ENCODE assay signal across 22 mouse cellular contexts in the genomic region with DNA sequence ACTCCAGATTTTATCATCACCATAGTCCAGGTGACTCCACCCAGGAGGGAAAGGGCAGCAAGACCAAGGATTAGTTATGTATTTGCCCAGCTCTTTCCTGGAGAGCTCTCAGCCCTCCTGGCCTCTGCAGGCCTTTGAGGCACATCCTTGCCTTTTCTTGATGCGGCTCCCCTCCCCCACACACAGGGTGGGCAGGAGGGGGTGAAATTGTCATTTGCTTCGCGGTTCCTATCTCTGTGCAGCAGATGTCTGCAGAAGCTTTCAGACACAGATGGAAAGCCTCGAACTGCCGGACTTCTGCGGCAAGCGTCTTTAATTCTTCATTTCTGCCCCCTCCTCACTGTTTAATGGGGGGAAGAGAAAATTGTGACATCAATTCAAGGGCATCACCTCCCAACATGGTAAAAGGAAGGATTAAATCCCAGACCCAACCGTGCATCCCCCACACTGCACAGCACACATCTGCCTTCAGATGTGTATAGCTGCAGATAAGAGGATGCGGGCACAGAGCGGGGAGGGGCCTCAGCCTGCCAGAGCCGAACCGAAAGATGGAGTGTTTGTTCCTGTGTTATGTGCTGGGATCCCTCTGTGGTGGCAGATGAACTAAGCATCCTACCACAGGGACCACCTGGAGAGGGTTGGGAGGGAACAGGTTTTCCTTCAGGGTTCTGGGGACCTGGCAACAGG.
DNase-seq lines count a peak whose midpoint lies in the region; ATAC-seq and TF ChIP-seq lines count a peak whose summit lies in the region.
"Had no signal": no experiment of that assay in that cellular context is flagged by ENCODE, and none has a peak within 500 bp of the region (broad histone marks: within the 10 kb centered on the region; RNA-seq: fewer than 3 reads in every experiment).

No protein-coding gene starts in this region.

- no peaks in the 10 kb centered on the region for H3K36me3 ChIP-seq in forebrain, embryonic 13.5 days (ENCODE audit: poor library complexity, severe bottlenecking)
- H3K36me3 ChIP-seq in forebrain, embryonic 15.5 days, result no peaks in the 10 kb centered on the region
- H3K36me3 ChIP-seq in midbrain, embryonic 11.5 days (ENCODE audit: control insufficient read depth, insufficient read depth, low read length), result no peaks in the 10 kb centered on the region
- H3K36me3 ChIP-seq in midbrain, embryonic 15.5 days (replicated peaks), result no peaks in the 10 kb centered on the region
- H3K36me3 ChIP-seq: embryonic facial prominence, embryonic 12.5 days; forebrain, embryonic 12.5 days; heart, embryonic 13.5 days had no signal

- DNase-seq in brain, embryonic 14.5 days (ENCODE audit: low read depth), result peak; percentile 56
- no peak for DNase-seq in midbrain, embryonic 11.5 days (ENCODE audit: low spot score, missing footprints)
- no peak for DNase-seq in adrenal gland, adult (ENCODE audit: inconsistent age in 2 of 2, low spot score in 1 of 2)
- DNase-seq in left cerebral cortex, adult 8-10 months (ENCODE audit: low spot score in 2 of 2), result no peak
- DNase-seq: adrenal gland, adult 2 months; adrenal gland, postnatal 25 days; cerebellum, adult 2 months; cerebellum, postnatal 10 days; gastrocnemius, postnatal 36 days; heart, adult 11 months; heart, postnatal 4 days had no signal

- 69% methylated on average over 12 of the region's 12 CpGs for WGBS in forebrain, embryonic 13.5 days
- 68% methylated on average over 12 of the region's 12 CpGs for WGBS in forebrain, embryonic 15.5 days
- 73% methylated on average over 12 of the region's 12 CpGs for WGBS in midbrain, embryonic 11.5 days
- 49% methylated on average over 12 of the region's 12 CpGs for WGBS in midbrain, embryonic 15.5 days

- no peak overlapping the region for H3K4me3 ChIP-seq in forebrain, embryonic 13.5 days
- no peak overlapping the region for H3K4me3 ChIP-seq in forebrain, embryonic 15.5 days
- H3K4me3 ChIP-seq in midbrain, embryonic 11.5 days (ENCODE audit: low read depth, low read length), result no peak overlapping the region
- no peak overlapping the region for H3K4me3 ChIP-seq in midbrain, embryonic 15.5 days
- H3K4me3 ChIP-seq: embryonic facial prominence, embryonic 12.5 days; forebrain, embryonic 12.5 days; heart, embryonic 13.5 days had no signal

- no peak overlapping the region for H3K9ac ChIP-seq in forebrain, embryonic 13.5 days
- H3K9ac ChIP-seq in forebrain, embryonic 15.5 days (replicated peaks), result no peak overlapping the region
- H3K9ac ChIP-seq in midbrain, embryonic 11.5 days (ENCODE audit: low read length), result no peak overlapping the region
- no peak overlapping the region for H3K9ac ChIP-seq in midbrain, embryonic 15.5 days
- H3K9ac ChIP-seq: embryonic facial prominence, embryonic 12.5 days; forebrain, embryonic 12.5 days; heart, embryonic 13.5 days; hindbrain, embryonic 14.5 days had no signal

- 0 out of 2 replicates have a peak, but pooled peaks have one; percentile 30 for ATAC-seq in forebrain, embryonic 13.5 days
- ATAC-seq in forebrain, embryonic 15.5 days (replicated peaks), result no peak
- peak; percentile 58; the same call in 1 of the 2 replicates for ATAC-seq in midbrain, embryonic 11.5 days (ENCODE audit: low FRiP score)
- peak; percentile 71 for ATAC-seq in midbrain, embryonic 15.5 days (replicated peaks)
- ATAC-seq: activated CD4-positive, CD25-positive, alpha-beta regulatory T cell, adult 4 months; inflammation-experienced regulatory T-cells, adult 6 months; Patski had no signal

- TF ChIP-seq POLR2A in brain, embryonic 14.5 days (IDR thresholded peaks at IDR 0.05; ENCODE audit: borderline replicate concordance, extremely low read depth, insufficient read depth, insufficient read length, poor library complexity, severe bottlenecking), result no peak

- H3K27me3 ChIP-seq in forebrain, embryonic 13.5 days, result no peaks in the 10 kb centered on the region
- H3K27me3 ChIP-seq in forebrain, embryonic 15.5 days, result no peaks in the 10 kb centered on the region
- H3K27me3 ChIP-seq in midbrain, embryonic 11.5 days (ENCODE audit: control insufficient read depth, insufficient read depth, low read length), result no peaks in the 10 kb centered on the region
- H3K27me3 ChIP-seq in midbrain, embryonic 15.5 days (replicated peaks), result no peaks in the 10 kb centered on the region
- H3K27me3 ChIP-seq: CH12.LX; embryonic facial prominence, embryonic 12.5 days; forebrain, embryonic 12.5 days; Patski had no signal

- no peak overlapping the region for H3K27ac ChIP-seq in forebrain, embryonic 13.5 days
- H3K27ac ChIP-seq in forebrain, embryonic 15.5 days (replicated peaks), result no peak overlapping the region
- H3K27ac ChIP-seq in midbrain, embryonic 11.5 days (ENCODE audit: low read depth, low read length), result no peak overlapping the region
- no peak overlapping the region for H3K27ac ChIP-seq in midbrain, embryonic 15.5 days
- H3K27ac ChIP-seq: embryonic facial prominence, embryonic 12.5 days; forebrain, embryonic 12.5 days; heart, embryonic 13.5 days; hindbrain, embryonic 14.5 days had no signal

- peaks cover 12% of the 10 kb centered on the region for H3K4me1 ChIP-seq in forebrain, embryonic 13.5 days
- peaks cover 10% of the 10 kb centered on the region for H3K4me1 ChIP-seq in forebrain, embryonic 15.5 days
- H3K4me1 ChIP-seq in midbrain, embryonic 11.5 days (ENCODE audit: control insufficient read depth, insufficient read depth, low read length), result peaks cover 10% of the 10 kb centered on the region; the same call in 1 of the 2 replicates
- H3K4me1 ChIP-seq in midbrain, embryonic 15.5 days, result peaks cover 12% of the 10 kb centered on the region; the same call in 1 of the 2 replicates
- H3K4me1 ChIP-seq: embryonic facial prominence, embryonic 12.5 days; heart, embryonic 13.5 days had no signal

- TF ChIP-seq CTCF in brain, embryonic 14.5 days (IDR thresholded peaks at IDR 0.05; ENCODE audit: borderline replicate concordance, extremely low read depth, insufficient read depth, insufficient read length), result no peak

- no peaks in the 10 kb centered on the region for H3K9me3 ChIP-seq in forebrain, embryonic 13.5 days (replicated peaks)
- no peaks in the 10 kb centered on the region for H3K9me3 ChIP-seq in forebrain, embryonic 15.5 days
- no peaks in the 10 kb centered on the region for H3K9me3 ChIP-seq in midbrain, embryonic 11.5 days (ENCODE audit: control insufficient read depth, low read length)
- H3K9me3 ChIP-seq in midbrain, embryonic 15.5 days, result no peaks in the 10 kb centered on the region
- H3K9me3 ChIP-seq: embryonic facial prominence, embryonic 12.5 days; forebrain, embryonic 12.5 days; heart, embryonic 13.5 days had no signal

- H3K4me2 ChIP-seq in forebrain, embryonic 13.5 days, result no peak overlapping the region
- H3K4me2 ChIP-seq in forebrain, embryonic 15.5 days (replicated peaks), result no peak overlapping the region
- no peak overlapping the region for H3K4me2 ChIP-seq in midbrain, embryonic 11.5 days
- no peak overlapping the region for H3K4me2 ChIP-seq in midbrain, embryonic 15.5 days
- H3K4me2 ChIP-seq: embryonic facial prominence, embryonic 12.5 days; forebrain, embryonic 12.5 days; heart, embryonic 13.5 days; hindbrain, embryonic 14.5 days had no signal
